Mouse (Mus musculus): ENCODE data around the gene Slc27a4. TPM values are rescaled to one million over a fixed set of nuclear protein-coding genes. Genes with fewer than 3 reads are reported as not detected.
A peak's percentile ranks its signal among the peaks of the same experiment; 100 is the strongest.

Slc27a4 gene
- polyA plus RNA-seq, 1 experiment from 2014 or later = 11.4 TPM

GRCm38 (mm10) chr2:29835391-29835899, 33.0 kb downstream of the Slc27a4 start:
- Histone ChIP-seq H3K4me3 (ENCODE audit: low read length) (no peak overlapping the region), H3K4me1 (ENCODE audit: control insufficient read depth, insufficient read depth, low read length) (no peaks in the 10 kb centered on the region), H3K9ac (ENCODE audit: low read depth, low read length) (no peak overlapping the region), H3K27me3 (ENCODE audit: control insufficient read depth, insufficient read depth, low read length) (no peaks in the 10 kb centered on the region), H3K4me2 (replicated peaks; ENCODE audit: low read depth, low read length) (no peak overlapping the region), H3K36me3 (ENCODE audit: control insufficient read depth, insufficient read depth, low read length) (peaks cover 31% of the 10 kb centered on the region; the same call in 1 of the 2 replicates), H3K9me3 (ENCODE audit: control insufficient read depth, low read length) (no peaks in the 10 kb centered on the region), H3K27ac (ENCODE audit: low read depth, low read length) (no peak overlapping the region)
- WGBS = 52% methylated on average over 2 of the region's 2 CpGs
- ATAC-seq (ENCODE audit: low FRiP score, low TSS enrichment) = no peak

DNA sequence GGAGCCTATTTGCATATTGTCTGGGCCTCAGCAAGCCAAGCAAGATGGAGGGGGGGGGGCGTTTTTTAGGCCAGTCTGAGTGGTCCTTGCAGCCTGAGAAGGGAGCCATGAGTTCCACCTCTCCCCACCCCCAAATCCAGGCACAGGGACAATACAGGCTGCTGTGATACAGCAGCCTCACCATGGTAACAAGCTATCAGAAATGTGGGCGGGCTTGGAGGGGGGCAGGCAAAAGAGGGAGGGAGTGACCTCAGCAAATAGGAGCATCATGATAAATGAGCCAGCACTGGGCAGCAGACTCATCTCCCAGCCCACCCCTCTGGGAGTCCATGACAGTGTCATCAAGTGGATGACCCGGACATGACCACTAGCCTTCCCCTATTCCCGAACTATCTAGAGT, 37.0 kb downstream of the Slc27a4 start:
- Histone ChIP-seq H3K9ac (ENCODE audit: low read depth, low read length) (no peak overlapping the region), H3K4me3 (ENCODE audit: low read length) (no peak overlapping the region), H3K4me1 (ENCODE audit: control insufficient read depth, insufficient read depth, low read length) (no peaks in the 10 kb centered on the region), H3K27ac (ENCODE audit: low read depth, low read length) (no peak overlapping the region), H3K36me3 (ENCODE audit: control insufficient read depth, insufficient read depth, low read length) (peaks cover 44% of the 10 kb centered on the region), H3K4me2 (replicated peaks; ENCODE audit: low read depth, low read length) (no peak overlapping the region), H3K27me3 (ENCODE audit: control insufficient read depth, insufficient read depth, low read length) (peaks cover 12% of the 10 kb centered on the region), H3K9me3 (ENCODE audit: control insufficient read depth, low read length) (no peaks in the 10 kb centered on the region)
- no peak for ATAC-seq (ENCODE audit: low FRiP score, low TSS enrichment)
- WGBS = 46% methylated on average over 4 of the region's 4 CpGs

DNA sequence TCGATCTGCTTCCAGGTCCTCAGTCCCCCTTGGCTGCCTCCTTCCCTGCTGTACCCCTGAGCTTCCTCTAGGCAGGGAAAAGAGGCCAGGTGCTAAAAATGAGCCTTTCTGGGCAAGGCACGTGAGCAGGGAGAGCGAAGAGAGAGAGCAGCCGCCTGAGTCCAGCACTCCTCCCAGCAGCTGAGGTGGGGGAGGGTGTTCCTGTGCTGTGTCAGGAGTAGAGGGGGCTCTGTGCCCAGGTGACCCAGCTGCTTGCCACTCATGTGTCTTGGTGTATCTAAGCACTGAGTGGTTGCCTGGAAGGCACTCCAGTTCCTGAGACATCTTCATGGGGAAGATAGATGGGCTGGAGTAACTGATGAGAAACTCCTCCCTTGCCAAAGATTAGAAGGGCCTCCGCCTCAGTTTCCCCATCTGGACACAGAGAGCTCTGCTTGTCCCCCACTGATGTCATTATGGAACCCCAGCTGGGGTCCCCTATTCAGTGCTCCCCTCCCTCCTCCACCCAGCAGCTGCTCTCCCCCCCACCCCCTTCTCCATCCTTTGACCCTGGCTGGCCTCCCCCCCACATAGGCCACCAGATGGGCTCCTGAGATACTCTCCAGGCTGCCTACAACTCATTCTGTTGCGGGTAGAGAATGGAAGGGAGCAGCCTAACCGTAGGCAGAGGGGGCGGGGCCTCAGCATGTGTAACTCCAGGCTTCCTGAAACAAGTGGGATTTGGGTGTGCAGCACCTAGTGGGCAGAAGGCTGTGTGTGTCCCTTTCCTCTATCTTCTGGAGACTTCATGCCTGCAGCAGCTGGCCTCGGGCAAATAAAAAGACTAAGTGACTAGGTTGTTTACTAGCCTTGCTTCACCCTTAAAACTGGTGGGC, 41.0 kb downstream of the Slc27a4 start:
- peaks cover 25% of the 10 kb centered on the region for H3K36me3 ChIP-seq (ENCODE audit: control insufficient read depth, insufficient read depth, low read length)
- no peaks in the 10 kb centered on the region for H3K9me3 ChIP-seq (ENCODE audit: control insufficient read depth, low read length)
- no peak overlapping the region for H3K9ac ChIP-seq (ENCODE audit: low read depth, low read length)
- no peak overlapping the region for H3K4me3 ChIP-seq (ENCODE audit: low read length)
- no peak for ATAC-seq (ENCODE audit: low FRiP score, low TSS enrichment)
- no peak overlapping the region for H3K4me2 ChIP-seq (replicated peaks; ENCODE audit: low read depth, low read length)
- no peak overlapping the region for H3K27ac ChIP-seq (ENCODE audit: low read depth, low read length)
- H3K4me1 ChIP-seq (ENCODE audit: control insufficient read depth, insufficient read depth, low read length) = peaks cover 9% of the 10 kb centered on the region; the same call in 1 of the 2 replicates
- WGBS = 62% methylated on average over 9 of the region's 9 CpGs
- H3K27me3 ChIP-seq (ENCODE audit: control insufficient read depth, insufficient read depth, low read length) = peaks cover 42% of the 10 kb centered on the region

GRCm38 (mm10) chr2:29844115-29844514, 41.7 kb downstream of the Slc27a4 start:
- Histone ChIP-seq H3K4me1 (ENCODE audit: control insufficient read depth, insufficient read depth, low read length) (peaks cover 9% of the 10 kb centered on the region; the same call in 1 of the 2 replicates), H3K9ac (ENCODE audit: low read depth, low read length) (no peak overlapping the region), H3K27ac (ENCODE audit: low read depth, low read length) (no peak overlapping the region), H3K27me3 (ENCODE audit: control insufficient read depth, insufficient read depth, low read length) (peaks cover 42% of the 10 kb centered on the region), H3K36me3 (ENCODE audit: control insufficient read depth, insufficient read depth, low read length) (peaks cover 23% of the 10 kb centered on the region), H3K4me3 (ENCODE audit: low read length) (no peak overlapping the region), H3K4me2 (replicated peaks; ENCODE audit: low read depth, low read length) (no peak overlapping the region), H3K9me3 (ENCODE audit: control insufficient read depth, low read length) (no peaks in the 10 kb centered on the region)
- 80% methylated on average over 2 of the region's 2 CpGs for WGBS
- ATAC-seq (ENCODE audit: low FRiP score, low TSS enrichment) = no peak

- no peak overlapping the region for H3K9ac ChIP-seq (ENCODE audit: low read depth, low read length)
- no peak overlapping the region for H3K27ac ChIP-seq (ENCODE audit: low read depth, low read length)
- peaks cover 42% of the 10 kb centered on the region for H3K27me3 ChIP-seq (ENCODE audit: control insufficient read depth, insufficient read depth, low read length)
- ATAC-seq (ENCODE audit: low FRiP score, low TSS enrichment) = no peak
- 11% methylated on average over 3 of the region's 3 CpGs for WGBS
- no peaks in the 10 kb centered on the region for H3K9me3 ChIP-seq (ENCODE audit: control insufficient read depth, low read length)
- H3K4me1 ChIP-seq (ENCODE audit: control insufficient read depth, insufficient read depth, low read length) = peaks cover 9% of the 10 kb centered on the region; the same call in 1 of the 2 replicates
- H3K36me3 ChIP-seq (ENCODE audit: control insufficient read depth, insufficient read depth, low read length) = peaks cover 23% of the 10 kb centered on the region
- H3K4me2 ChIP-seq (replicated peaks; ENCODE audit: low read depth, low read length) = no peak overlapping the region
- H3K4me3 ChIP-seq (ENCODE audit: low read length) = no peak overlapping the region
Observed at GRCm38 (mm10) chr2:29844661-29845060, 42.2 kb downstream of the Slc27a4 start.

DNA sequence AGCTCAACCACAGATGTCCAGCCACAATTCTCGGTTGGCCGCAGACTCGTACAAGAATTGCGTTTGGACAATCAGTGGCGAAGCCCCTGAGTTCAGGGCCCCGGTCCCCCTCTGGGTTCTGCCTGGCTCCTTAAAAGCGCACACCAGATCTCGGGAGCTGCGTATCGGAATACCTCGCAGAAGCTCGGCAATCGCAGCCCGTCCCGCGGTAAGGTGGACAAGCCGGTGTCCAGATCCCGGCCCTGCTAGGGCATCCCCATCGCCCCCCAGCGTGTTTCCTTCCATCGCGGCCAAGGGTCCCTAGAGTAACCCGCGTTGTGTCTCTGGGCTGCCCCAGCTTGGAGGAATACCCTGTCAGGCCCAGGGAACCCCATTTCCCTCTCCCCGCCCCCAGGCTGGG, 43.2 kb downstream of the Slc27a4 start:
- H3K27me3 ChIP-seq (ENCODE audit: control insufficient read depth, insufficient read depth, low read length) = peaks cover 42% of the 10 kb centered on the region
- H3K9me3 ChIP-seq (ENCODE audit: control insufficient read depth, low read length) = no peaks in the 10 kb centered on the region
- peaks cover 9% of the 10 kb centered on the region; the same call in 1 of the 2 replicates for H3K4me1 ChIP-seq (ENCODE audit: control insufficient read depth, insufficient read depth, low read length)
- H3K27ac ChIP-seq (ENCODE audit: low read depth, low read length) = no peak overlapping the region
- H3K36me3 ChIP-seq (ENCODE audit: control insufficient read depth, insufficient read depth, low read length) = peaks cover 23% of the 10 kb centered on the region
- H3K4me2 ChIP-seq (replicated peaks; ENCODE audit: low read depth, low read length) = peak overlapping the region; percentile 48
- 6% methylated on average over 25 of the region's 25 CpGs for WGBS
- peak overlapping the region; percentile 38 for H3K9ac ChIP-seq (ENCODE audit: low read depth, low read length)
- ATAC-seq (ENCODE audit: low FRiP score, low TSS enrichment) = no peak
- H3K4me3 ChIP-seq (ENCODE audit: low read length) = peak overlapping the region; percentile 30

GRCm38 (mm10) chr2:29846061-29846853, 43.8 kb downstream of the Slc27a4 start:
- peak overlapping the region; percentile 38; the same call in 1 of the 2 replicates for H3K9ac ChIP-seq (ENCODE audit: low read depth, low read length)
- no peaks in the 10 kb centered on the region for H3K9me3 ChIP-seq (ENCODE audit: control insufficient read depth, low read length)
- H3K27ac ChIP-seq (ENCODE audit: low read depth, low read length) = no peak overlapping the region
- WGBS = 4% methylated on average over 47 of the region's 47 CpGs
- H3K36me3 ChIP-seq (ENCODE audit: control insufficient read depth, insufficient read depth, low read length) = peaks cover 22% of the 10 kb centered on the region
- H3K27me3 ChIP-seq (ENCODE audit: control insufficient read depth, insufficient read depth, low read length) = peaks cover 42% of the 10 kb centered on the region
- H3K4me3 ChIP-seq (ENCODE audit: low read length) = peak overlapping the region; percentile 30
- peaks cover 9% of the 10 kb centered on the region; the same call in 1 of the 2 replicates for H3K4me1 ChIP-seq (ENCODE audit: control insufficient read depth, insufficient read depth, low read length)
- peak; percentile 61; the same call in 1 of the 2 replicates for ATAC-seq (ENCODE audit: low FRiP score, low TSS enrichment)
- peak overlapping the region; percentile 48 for H3K4me2 ChIP-seq (replicated peaks; ENCODE audit: low read depth, low read length)

DNA sequence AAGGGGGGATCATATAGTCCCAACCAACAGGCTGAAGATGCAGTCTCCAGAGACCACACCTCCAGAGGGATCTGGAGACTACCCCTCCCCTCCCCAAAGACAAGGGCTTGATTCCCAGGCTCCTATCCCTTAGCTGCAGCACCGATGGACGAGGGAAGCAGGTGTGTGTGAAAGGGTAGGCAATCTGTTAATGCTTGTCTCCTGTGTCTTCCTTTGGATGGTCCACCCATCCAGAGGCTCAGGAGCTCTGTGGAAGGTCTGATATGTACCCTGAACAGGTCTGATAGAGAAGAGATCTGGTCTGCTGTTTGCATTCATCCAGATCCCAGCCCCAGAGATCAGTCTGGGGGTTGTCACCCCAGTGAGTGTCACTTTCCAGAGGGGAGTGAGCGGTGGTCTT, 44.5 kb downstream of the Slc27a4 start:
- Histone ChIP-seq H3K4me1 (ENCODE audit: control insufficient read depth, insufficient read depth, low read length) (peaks cover 9% of the 10 kb centered on the region; the same call in 1 of the 2 replicates), H3K4me3 (ENCODE audit: low read length) (no peak overlapping the region), H3K9ac (ENCODE audit: low read depth, low read length) (no peak overlapping the region), H3K27me3 (ENCODE audit: control insufficient read depth, insufficient read depth, low read length) (peaks cover 42% of the 10 kb centered on the region), H3K9me3 (ENCODE audit: control insufficient read depth, low read length) (no peaks in the 10 kb centered on the region), H3K4me2 (replicated peaks; ENCODE audit: low read depth, low read length) (no peak overlapping the region), H3K27ac (ENCODE audit: low read depth, low read length) (no peak overlapping the region), H3K36me3 (ENCODE audit: control insufficient read depth, insufficient read depth, low read length) (peaks cover 15% of the 10 kb centered on the region)
- no peak for ATAC-seq (ENCODE audit: low FRiP score, low TSS enrichment)
- 48% methylated on average over 3 of the region's 3 CpGs for WGBS
